8 mouse cellular contexts compared by ENCODE assay signal in the genomic region with DNA sequence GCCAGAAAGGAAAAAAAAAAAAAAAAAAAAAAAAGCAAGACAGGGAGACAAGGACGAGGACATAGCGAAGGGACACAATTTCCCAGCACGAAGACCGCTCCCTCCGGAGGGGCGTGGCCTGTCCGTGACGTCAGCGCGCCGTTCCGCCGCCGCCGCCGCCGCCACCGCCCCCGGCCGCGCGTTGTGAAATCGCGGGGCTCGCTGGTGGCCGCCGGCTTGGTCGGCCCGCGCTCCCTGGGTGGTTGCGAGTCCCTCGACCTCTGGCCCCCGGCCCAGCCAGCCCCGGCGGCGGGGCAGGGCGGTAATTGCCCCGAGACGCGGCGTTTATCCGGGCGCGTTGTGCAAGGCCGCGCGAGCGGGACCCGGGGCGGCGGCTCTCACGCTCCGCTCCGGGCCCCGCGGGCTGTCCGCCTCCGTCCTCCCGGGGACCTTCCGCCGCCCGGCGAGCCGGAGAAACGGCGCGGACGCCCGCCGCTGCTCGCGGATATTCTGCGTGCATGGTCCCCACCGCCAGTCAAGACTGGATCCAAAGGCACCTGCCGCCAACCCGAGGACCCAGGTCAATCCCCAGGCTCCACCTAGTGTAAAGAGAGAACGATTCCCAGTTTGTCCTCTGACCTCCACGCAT. TPM values are rescaled to one million over a fixed set of nuclear protein-coding genes. Genes with fewer than 3 reads are reported as not detected.
DNase-seq lines count a peak whose midpoint lies in the region; ATAC-seq lines count a peak whose summit lies in the region.

No protein-coding gene starts in this region.

- DNase-seq in Muller cell, postnatal 12 days (ENCODE audit: inconsistent ontology term), result peak; percentile 93
- DNase-seq in cerebellum, adult 9-11 months, result peak; percentile 86
- DNase-seq in frontal cortex, adult 2 months (ENCODE audit: extremely low spot score in 1 of 2, low spot score in 1 of 2), result peak; percentile 15 to 85
- peak; percentile 77 to 79 for DNase-seq in layer of hippocampus, postnatal 14 days (ENCODE audit: low spot score in 2 of 2)
- peak; percentile 87 for DNase-seq in lung, postnatal 10 days
- DNase-seq in ovary, postnatal 14 days (ENCODE audit: low spot score), result peak; percentile 68
- DNase-seq in thymus, postnatal 14 days, result peak; percentile 82

- ATAC-seq in hindbrain, embryonic 12.5 days (ENCODE audit: low FRiP score), result peak; percentile 89

- H3K27me3 ChIP-seq in hindbrain, embryonic 12.5 days, result peaks cover 30% of the 10 kb centered on the region

- H3K36me3 ChIP-seq in hindbrain, embryonic 12.5 days, result no peaks in the 10 kb centered on the region

- peaks cover 5% of the 10 kb centered on the region; the same call in 1 of the 2 replicates for H3K4me1 ChIP-seq in hindbrain, embryonic 12.5 days

- under 1% methylated on average over 61 of the region's 78 CpGs for WGBS in hindbrain, embryonic 12.5 days

- H3K9ac ChIP-seq in hindbrain, embryonic 12.5 days, result peak overlapping the region; percentile 88

- peak overlapping the region; percentile 85 for H3K4me3 ChIP-seq in hindbrain, embryonic 12.5 days

- no peaks in the 10 kb centered on the region for H3K9me3 ChIP-seq in hindbrain, embryonic 12.5 days (replicated peaks)

- peak overlapping the region; percentile 85 for H3K27ac ChIP-seq in hindbrain, embryonic 12.5 days

- H3K4me2 ChIP-seq in hindbrain, embryonic 12.5 days (replicated peaks), result peak overlapping the region; percentile 75

RNA-seq across cellular contexts. Expression of a gene that starts 38.5 kb away (rescaled TPM):
- not detected in 2 replicates for polyA plus RNA-seq in frontal cortex, adult 2 months (2012; rRNA removed)
- 0.09 TPM in 1 of 2 replicates, not detected in the other for polyA plus RNA-seq in hindbrain, embryonic 12.5 days (2016; fragmentation: Nextera tagmentation; extraction: Ambion mirVana)
- total RNA-seq in layer of hippocampus, postnatal 14 days (2021), result not detected

Comparison
In these comparisons a context has a peak if more than half of its experiments do, and no peak if none do; other contexts are left out.
1. Peak in every context shown above with its lines: DNase-seq, ATAC-seq, H3K4me3 ChIP-seq and H3K27ac ChIP-seq.